Mouse (Mus musculus) cerebellum, postnatal 4 days (tissue): ENCODE measurements around the gene Sprr2a2.
"Not testable (repeated sequence)": the region's sequence is repeated elsewhere in the genome, so short reads cannot be mapped to it uniquely, and the experiment has no call there.

Source experiments
- DNase-seq, 2 experiments: peaks; one replicate each; pipeline ENCODE4 v3.0.0; 2022; ENCODE audit warnings: low spot score in 2 of 2, mixed read lengths in 1 of 2

The Sprr2a2 gene

GRCm38 (mm10) chr3:92215569-92215968 is at the start of gene Sprr2a2, which contains the start of gene Sprr2a1:
TSS of gene Sprr2a2 (plus strand) at chr3:92215920.
TSS of gene Sprr2a1 (plus strand) at chr3:92215799.
- DNase-seq: not testable (repeated sequence)

GRCm38 (mm10) chr3:92169847-92170246 is 45.9 kb upstream of the Sprr2a2 start:
- no peak for DNase-seq

- no peak for DNase-seq
These were observed 38.8 kb upstream of the Sprr2a2 start for GRCm38 (mm10) chr3:92176880-92177279.

GRCm38 (mm10) chr3:92195512-92196200 is 20.1 kb upstream of the Sprr2a2 start:
- no peak for DNase-seq

- DNase-seq: not testable (repeated sequence)
These were observed 4.4 kb upstream of the Sprr2a2 start for GRCm38 (mm10) chr3:92211133-92211925.

GRCm38 (mm10) chr3:92212059-92212458 is 3.7 kb upstream of the Sprr2a2 start:
- not testable (repeated sequence) for DNase-seq

GRCm38 (mm10) chr3:92213651-92214050 is 2.1 kb upstream of the Sprr2a2 start:
- DNase-seq: not testable (repeated sequence)

- DNase-seq: not testable (repeated sequence)
These were observed 3.3 kb downstream of the Sprr2a2 start for GRCm38 (mm10) chr3:92219031-92219430.

- DNase-seq: not testable (repeated sequence)
These were observed 8.0 kb downstream of the Sprr2a2 start for GRCm38 (mm10) chr3:92223708-92224107.

- not testable (repeated sequence) for DNase-seq
These were observed 11.7 kb downstream of the Sprr2a2 start for GRCm38 (mm10) chr3:92227410-92227809.

- DNase-seq: not testable (repeated sequence)
These were observed 20.9 kb downstream of the Sprr2a2 start for GRCm38 (mm10) chr3:92236463-92237189.

- not testable (repeated sequence) for DNase-seq
These were observed 23.0 kb downstream of the Sprr2a2 start for GRCm38 (mm10) chr3:92238736-92239135.

GRCm38 (mm10) chr3:92239197-92239596 is 23.5 kb downstream of the Sprr2a2 start:
- DNase-seq: not testable (repeated sequence)

GRCm38 (mm10) chr3:92244833-92245232 is 29.1 kb downstream of the Sprr2a2 start:
- not testable (repeated sequence) for DNase-seq

- DNase-seq: not testable (repeated sequence)
These were observed 30.5 kb downstream of the Sprr2a2 start for GRCm38 (mm10) chr3:92246245-92246644.

GRCm38 (mm10) chr3:92248494-92248893 is 32.8 kb downstream of the Sprr2a2 start:
- not testable (repeated sequence) for DNase-seq

GRCm38 (mm10) chr3:92250450-92250849 is 34.7 kb downstream of the Sprr2a2 start:
- DNase-seq: not testable (repeated sequence)

GRCm38 (mm10) chr3:92253860-92254259 is 38.1 kb downstream of the Sprr2a2 start:
- not testable (repeated sequence) for DNase-seq

GRCm38 (mm10) chr3:92258526-92258925 is 42.8 kb downstream of the Sprr2a2 start:
- not testable (repeated sequence) for DNase-seq

GRCm38 (mm10) chr3:92263462-92263861 is 47.7 kb downstream of the Sprr2a2 start:
- not testable (repeated sequence) for DNase-seq

GRCm38 (mm10) chr3:92271414-92271985 is 55.8 kb downstream of the Sprr2a2 start:
- not testable (repeated sequence) for DNase-seq
